16 mouse cellular contexts compared by ENCODE assay signal in the genomic region with DNA sequence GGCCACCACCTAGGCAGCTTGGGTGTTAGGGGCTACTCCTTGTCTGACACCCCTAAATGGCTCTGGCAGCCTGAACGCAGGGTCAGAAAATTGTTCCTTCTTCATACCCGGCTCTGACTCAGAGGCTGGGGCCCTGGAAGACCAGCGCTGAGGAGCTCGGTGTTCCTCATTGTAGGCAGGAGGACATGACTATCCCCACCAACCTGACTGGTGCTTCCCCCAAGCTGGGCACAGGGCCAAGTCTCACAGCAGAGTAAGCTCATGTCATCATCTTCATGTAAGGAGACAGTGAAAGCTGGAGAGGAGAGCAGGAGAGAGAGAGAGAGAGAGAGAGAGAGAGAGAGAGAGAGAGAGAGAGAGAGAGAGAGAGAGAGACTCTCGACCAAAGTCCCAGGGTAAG.
DNase-seq lines count a peak whose midpoint lies in the region; ATAC-seq and TF ChIP-seq lines count a peak whose summit lies in the region.
"Had no signal": no experiment of that assay in that cellular context is flagged by ENCODE, and none has a peak within 500 bp of the region (broad histone marks: within the 10 kb centered on the region; RNA-seq: fewer than 3 reads in every experiment).

No protein-coding gene starts in this region.

- 33% methylated on average over 5 of the region's 5 CpGs for WGBS in lung, postnatal 0 days
- 35% methylated on average over 5 of the region's 5 CpGs for WGBS in forebrain, embryonic 13.5 days
- WGBS in midbrain, embryonic 15.5 days, result 61% methylated on average over 5 of the region's 5 CpGs
- 35% methylated on average over 5 of the region's 5 CpGs for WGBS in kidney, adult 2 months

- H3K4me2 ChIP-seq in lung, postnatal 0 days (replicated peaks; ENCODE audit: low read depth, low read length), result no peak overlapping the region
- peak overlapping the region; percentile 32 for H3K4me2 ChIP-seq in forebrain, embryonic 13.5 days
- no peak overlapping the region for H3K4me2 ChIP-seq in midbrain, embryonic 15.5 days
- H3K4me2 ChIP-seq: limb, embryonic 15.5 days; neural tube, embryonic 12.5 days had no signal

- no peak for ATAC-seq in lung, postnatal 0 days
- ATAC-seq in forebrain, embryonic 13.5 days, result peak; percentile 57
- peak; percentile 43; the same call in 1 of the 2 replicates for ATAC-seq in midbrain, embryonic 15.5 days (replicated peaks)
- ATAC-seq: Patski had no signal

- peak; percentile 24 for DNase-seq in gastrocnemius, postnatal 10 days
- DNase-seq in gastrocnemius, adult 18-20 months (ENCODE audit: low spot score), result no peak
- DNase-seq in lung, postnatal 10 days, result peak; percentile 13
- DNase-seq in lung, postnatal 0 days (ENCODE audit: low spot score), result no peak
- no peak for DNase-seq in layer of hippocampus, adult 8-10 months (ENCODE audit: low spot score in 2 of 2)
- DNase-seq in kidney, adult 2 months, result no peak
- DNase-seq: adrenal gland, postnatal 25 days; cerebellum, adult 8-10 months; thymus, adult 2 months had no signal

- no peak overlapping the region for H3K4me3 ChIP-seq in lung, postnatal 0 days (ENCODE audit: low read depth, low read length)
- H3K4me3 ChIP-seq in forebrain, embryonic 13.5 days, result no peak overlapping the region
- H3K4me3 ChIP-seq in midbrain, embryonic 15.5 days, result no peak overlapping the region
- H3K4me3 ChIP-seq in kidney, adult 2 months (ENCODE audit: insufficient read depth, low read depth, low read length), result no peak overlapping the region
- H3K4me3 ChIP-seq: heart, embryonic 10.5 days; limb, embryonic 15.5 days; neural tube, embryonic 12.5 days had no signal

- H3K27ac ChIP-seq in lung, postnatal 0 days (ENCODE audit: low read length), result no peak overlapping the region
- H3K27ac ChIP-seq in forebrain, embryonic 13.5 days, result peak overlapping the region; percentile 78
- no peak overlapping the region for H3K27ac ChIP-seq in midbrain, embryonic 15.5 days
- H3K27ac ChIP-seq in kidney, adult 2 months (ENCODE audit: insufficient read depth, low read depth, low read length), result no peak overlapping the region
- H3K27ac ChIP-seq: heart, embryonic 10.5 days; limb, embryonic 15.5 days; macrophage; neural tube, embryonic 12.5 days had no signal

- no peak for TF ChIP-seq CTCF in lung, postnatal 0 days (IDR thresholded peaks at IDR 0.05)
- TF ChIP-seq CTCF in kidney, adult 2 months (conservative IDR thresholded peaks at IDR 0.05; ENCODE audit: insufficient read depth, insufficient read length, low read depth, low read length), result no peak

- TF ChIP-seq POLR2A in kidney, adult 2 months (IDR thresholded peaks at IDR 0.05; ENCODE audit: low read depth, low read length), result no peak

- H3K9ac ChIP-seq in lung, postnatal 0 days (replicated peaks; ENCODE audit: low read depth), result no peak overlapping the region
- no peak overlapping the region for H3K9ac ChIP-seq in forebrain, embryonic 13.5 days
- no peak overlapping the region for H3K9ac ChIP-seq in midbrain, embryonic 15.5 days
- H3K9ac ChIP-seq: limb, embryonic 15.5 days; neural tube, embryonic 12.5 days had no signal

- TF ChIP-seq EP300 in lung, postnatal 0 days (IDR thresholded peaks at IDR 0.05), result no peak

- H3K36me3 ChIP-seq in lung, postnatal 0 days (ENCODE audit: insufficient read depth, low read length), result no peaks in the 10 kb centered on the region
- H3K36me3 ChIP-seq in forebrain, embryonic 13.5 days (ENCODE audit: poor library complexity, severe bottlenecking), result no peaks in the 10 kb centered on the region
- no peaks in the 10 kb centered on the region for H3K36me3 ChIP-seq in midbrain, embryonic 15.5 days (replicated peaks)
- H3K36me3 ChIP-seq in kidney, adult 2 months (ENCODE audit: control insufficient read depth, insufficient read depth, low read length), result no peaks in the 10 kb centered on the region
- H3K36me3 ChIP-seq: heart, embryonic 10.5 days; limb, embryonic 15.5 days; neural tube, embryonic 12.5 days had no signal

- H3K4me1 ChIP-seq in lung, postnatal 0 days (ENCODE audit: insufficient read depth, low read depth, low read length), result no peaks in the 10 kb centered on the region
- peaks cover 32% of the 10 kb centered on the region for H3K4me1 ChIP-seq in forebrain, embryonic 13.5 days
- peaks cover 13% of the 10 kb centered on the region for H3K4me1 ChIP-seq in midbrain, embryonic 15.5 days
- no peaks in the 10 kb centered on the region for H3K4me1 ChIP-seq in kidney, adult 2 months (ENCODE audit: control insufficient read depth, insufficient read depth, low read length)
- H3K4me1 ChIP-seq: heart, embryonic 10.5 days; limb, embryonic 15.5 days had no signal

- no peaks in the 10 kb centered on the region for H3K27me3 ChIP-seq in lung, postnatal 0 days (replicated peaks; ENCODE audit: insufficient read depth, low read length)
- H3K27me3 ChIP-seq in forebrain, embryonic 13.5 days, result peaks cover 9% of the 10 kb centered on the region; the same call in 1 of the 2 replicates
- no peaks in the 10 kb centered on the region for H3K27me3 ChIP-seq in midbrain, embryonic 15.5 days (replicated peaks)
- H3K27me3 ChIP-seq in kidney, adult 2 months (replicated peaks; ENCODE audit: control insufficient read depth, insufficient read depth, low read length), result no peaks in the 10 kb centered on the region

- H3K9me3 ChIP-seq in lung, postnatal 0 days (ENCODE audit: low read length), result no peaks in the 10 kb centered on the region
- H3K9me3 ChIP-seq in forebrain, embryonic 13.5 days (replicated peaks), result no peaks in the 10 kb centered on the region
- no peaks in the 10 kb centered on the region for H3K9me3 ChIP-seq in midbrain, embryonic 15.5 days
- H3K9me3 ChIP-seq: heart, embryonic 10.5 days; limb, embryonic 15.5 days; neural tube, embryonic 12.5 days had no signal

Comparison
In these comparisons a context has a peak if more than half of its experiments do, and no peak if none do; other contexts are left out.
1. DNase-seq: peak in gastrocnemius, postnatal 10 days (single experiment) and lung, postnatal 10 days (single experiment); none in gastrocnemius, adult 18-20 months (single experiment), lung, postnatal 0 days (single experiment), layer of hippocampus, adult 8-10 months (0 of 2) and kidney, adult 2 months (single experiment).